Mouse (Mus musculus): ENCODE measurements at regions not wholly inside any gene's neighbourhood (a gene's known extent, or its start where the extent isn't known, plus 50 kb on each side); places are given as distances from the start of the nearest gene placed in this dataset.
"Not testable (repeated sequence)": the region's sequence is repeated elsewhere in the genome, so short reads cannot be mapped to it uniquely, and the experiment has no call there.

DNA sequence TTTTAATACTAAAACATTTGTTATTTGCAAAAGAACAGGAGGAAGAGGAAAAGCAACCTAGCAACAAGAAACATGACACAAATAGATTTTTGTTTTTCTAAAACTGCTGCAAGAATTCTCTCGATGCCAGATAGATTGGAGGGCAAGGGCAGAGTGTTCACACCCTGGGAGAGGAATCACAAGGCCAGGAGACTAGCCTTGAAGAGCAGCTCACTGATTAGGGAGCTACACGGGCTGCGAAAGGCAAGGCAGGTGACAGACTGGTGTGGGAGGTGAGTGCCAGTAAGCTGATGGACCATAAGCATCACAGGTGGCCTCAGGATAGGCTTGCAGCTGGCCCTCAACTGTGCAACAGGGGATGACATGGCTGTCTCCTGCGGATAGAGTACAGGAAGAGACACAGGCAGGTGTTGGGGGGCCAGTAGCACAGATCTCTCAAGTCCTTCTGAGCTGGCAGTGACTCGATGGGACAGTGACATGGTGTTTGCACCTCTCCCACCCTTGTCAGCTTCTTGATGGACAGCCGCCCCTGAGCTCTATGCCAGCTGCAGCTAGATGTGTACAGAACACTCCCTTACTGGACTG lies 102.0 kb upstream of the Abca1 start:
- no peak for ATAC-seq

DNA sequence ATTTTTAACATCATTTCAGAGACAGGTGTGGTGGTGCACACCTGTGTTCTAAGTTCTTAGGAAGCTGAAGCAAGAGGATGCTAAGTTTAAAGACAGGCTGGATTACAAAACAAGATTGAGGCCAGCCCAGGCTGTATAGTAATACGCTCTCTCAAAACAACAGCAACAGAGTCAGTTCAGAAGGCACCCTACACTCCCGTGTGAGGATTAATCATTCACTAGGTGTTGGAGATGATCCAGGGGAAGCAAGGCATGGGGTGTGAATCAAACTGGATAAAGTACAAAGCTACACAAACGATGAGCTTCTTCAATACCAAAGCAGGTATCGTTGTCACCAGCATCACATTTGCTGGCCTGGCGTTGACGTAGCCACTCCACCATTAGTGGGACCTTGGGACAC lies 99.3 kb upstream of the Abca1 start:
- ATAC-seq, result no peak

DNA sequence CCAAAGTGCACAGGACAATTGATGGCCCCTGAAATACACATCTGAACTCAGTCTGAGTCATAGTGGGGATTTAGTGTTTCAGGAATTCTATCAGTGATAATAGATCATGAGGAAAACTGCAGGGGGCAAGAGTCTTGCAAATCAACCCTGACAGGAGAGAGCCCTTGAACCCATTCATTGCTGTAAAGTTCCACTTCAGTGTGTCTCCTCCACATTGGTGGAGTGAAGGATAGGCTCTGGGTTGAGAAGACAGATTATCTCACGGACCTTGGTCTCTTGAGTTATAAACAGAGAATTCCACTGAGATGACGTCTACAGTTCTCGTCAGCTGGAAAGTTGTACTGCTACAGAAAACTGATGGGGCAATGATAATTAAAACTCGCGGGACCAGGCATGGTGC lies 97.3 kb upstream of the Abca1 start:
- no peak for ATAC-seq

DNA sequence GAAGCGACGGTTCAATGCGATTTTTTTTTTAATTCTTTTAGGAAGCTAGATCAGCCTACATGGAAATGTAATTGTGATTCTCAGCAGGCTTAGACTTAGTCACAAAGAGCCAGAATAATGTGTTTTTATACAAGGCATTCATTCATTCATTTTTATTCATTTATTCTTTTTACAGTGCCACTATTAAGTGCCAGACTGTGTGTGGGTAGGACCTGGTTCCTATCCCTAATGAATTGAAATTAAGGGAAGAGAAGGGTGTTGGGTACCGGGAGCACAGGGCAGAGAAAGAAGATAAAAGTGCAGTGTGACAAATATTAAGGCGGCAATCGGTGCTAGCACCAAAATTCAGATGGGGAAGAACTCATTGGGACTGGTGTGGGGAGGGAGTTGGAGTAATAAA lies 94.8 kb upstream of the Abca1 start:
- no peak for ATAC-seq

DNA sequence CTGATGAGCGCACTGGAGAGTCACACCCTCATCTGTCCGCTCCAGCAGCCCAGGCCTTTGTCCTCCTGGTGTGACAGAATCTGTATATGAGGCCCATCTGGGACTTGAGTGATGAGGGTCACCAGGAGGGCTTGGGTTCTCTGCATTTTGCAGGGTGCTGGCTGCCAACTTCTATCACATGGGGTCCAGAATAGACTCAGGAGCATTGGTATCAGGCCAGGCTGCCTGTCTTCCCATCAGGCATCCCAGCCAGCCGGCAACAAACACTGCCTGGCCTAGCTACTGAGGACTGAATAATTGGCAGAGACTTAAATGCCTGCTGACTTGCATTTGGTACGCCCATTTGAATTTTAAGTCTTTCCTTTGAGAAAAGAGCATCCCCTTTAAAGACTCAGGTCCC lies 94.0 kb upstream of the Abca1 start:
- ATAC-seq, result no peak

DNA sequence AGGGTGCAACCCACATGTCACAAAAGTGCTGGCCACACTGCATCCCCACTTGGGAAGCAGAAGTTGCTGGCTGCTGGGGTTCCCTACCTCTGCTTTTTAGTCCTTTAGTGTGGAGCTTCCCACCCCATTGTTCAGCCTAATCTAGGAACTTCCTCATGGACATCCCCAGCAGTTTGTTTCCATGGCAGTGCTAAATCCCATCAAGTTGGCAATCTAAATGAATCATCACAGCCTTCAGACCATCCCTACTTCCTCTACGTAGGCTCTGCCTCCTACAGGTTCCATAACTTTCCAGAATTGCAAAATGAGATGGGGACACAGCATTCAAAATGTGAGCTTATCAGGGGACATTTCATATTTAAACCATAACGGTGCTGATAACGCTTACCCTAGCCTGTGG lies 90.6 kb upstream of the Abca1 start:
- ATAC-seq, result no peak

DNA sequence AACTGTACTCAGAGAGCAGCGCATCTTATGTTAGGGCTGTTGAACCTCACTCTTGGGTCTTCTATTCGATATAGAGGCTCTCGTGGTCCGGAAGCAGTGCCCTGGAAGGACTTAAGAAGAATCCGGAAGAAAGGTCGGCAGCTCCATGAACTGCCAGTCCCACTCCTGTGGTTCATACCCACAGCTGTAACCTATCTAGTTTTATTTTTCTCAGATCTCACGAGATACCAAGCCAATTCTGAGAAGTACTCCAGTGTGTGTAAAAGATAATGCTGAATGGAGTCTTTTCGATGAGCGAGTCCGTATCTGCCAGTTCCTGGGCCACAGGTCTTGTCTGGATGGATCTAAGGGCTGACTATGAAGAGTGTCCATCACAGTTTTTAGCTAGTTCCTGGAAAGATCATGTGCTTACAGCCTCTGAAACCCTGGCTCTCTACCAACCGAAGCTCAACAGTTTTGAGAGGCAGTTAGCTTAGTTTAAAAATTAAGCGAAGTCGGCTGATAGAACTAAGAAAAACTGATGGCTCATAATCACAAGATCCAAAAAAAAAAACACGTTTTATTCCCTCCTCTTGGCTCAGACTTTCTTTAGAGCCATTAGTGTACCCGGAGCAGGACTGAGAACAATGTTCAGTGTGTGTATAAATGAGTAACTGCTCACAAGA lies 86.5 kb upstream of the Abca1 start:
- no peak for ATAC-seq

DNA sequence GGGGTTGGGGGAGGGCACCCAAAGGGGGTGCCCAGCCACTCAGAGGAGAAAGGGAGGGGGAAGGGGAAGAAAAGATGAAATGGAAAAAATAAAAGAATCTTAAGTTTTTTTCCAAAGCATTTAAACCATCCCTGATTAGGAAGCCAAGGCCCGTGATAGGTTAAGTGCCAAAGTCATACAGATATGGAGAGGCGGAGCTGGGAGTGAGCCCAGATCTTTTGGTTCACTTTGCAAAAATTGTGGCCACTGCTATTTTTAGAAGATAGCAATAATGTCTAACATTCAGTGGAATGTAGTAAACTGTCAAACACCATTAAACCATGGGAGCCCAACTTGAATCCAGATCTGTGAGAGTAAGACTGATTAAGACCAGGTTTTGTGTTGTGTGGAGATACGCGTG lies 85.9 kb upstream of the Abca1 start:
- ATAC-seq, result no peak

DNA sequence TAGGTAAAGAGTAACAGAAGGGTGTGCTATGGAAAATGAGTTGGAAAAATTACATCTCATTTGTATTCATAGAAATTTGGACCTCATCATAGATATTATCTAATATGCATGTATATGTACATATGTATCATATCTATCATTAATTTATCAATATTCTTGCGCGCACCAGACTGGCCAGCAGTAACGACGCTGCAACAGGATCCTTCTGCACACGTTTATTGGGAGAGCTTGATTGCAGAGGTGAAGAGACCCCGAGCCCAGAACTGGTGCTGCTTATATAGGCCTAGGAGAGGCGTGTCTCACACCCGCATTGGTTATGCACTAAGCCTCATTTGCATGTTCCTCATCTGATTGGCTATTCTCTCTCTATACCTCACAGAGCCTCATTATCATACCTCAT lies 83.8 kb upstream of the Abca1 start:
- ATAC-seq, result not testable (repeated sequence)

DNA sequence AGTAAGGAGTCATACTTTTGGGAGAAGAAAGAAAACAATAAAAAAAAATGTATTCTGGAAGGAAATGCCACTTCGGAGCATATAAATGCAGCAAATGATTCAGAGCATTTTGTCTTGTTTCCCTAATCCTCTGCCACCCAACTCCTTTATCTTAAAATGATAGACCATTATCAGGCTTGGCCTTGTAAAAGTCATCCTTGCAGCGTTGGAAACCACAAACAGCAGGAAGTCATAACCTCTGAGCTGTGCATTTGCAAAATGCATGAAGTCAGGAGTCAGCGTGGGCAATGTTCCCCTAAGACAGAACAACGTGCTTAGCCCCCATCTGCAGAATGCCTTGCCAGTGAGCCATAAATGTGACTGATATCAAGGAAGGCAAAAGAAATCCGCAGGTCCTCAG lies 80.2 kb upstream of the Abca1 start:
- ATAC-seq, result no peak

DNA sequence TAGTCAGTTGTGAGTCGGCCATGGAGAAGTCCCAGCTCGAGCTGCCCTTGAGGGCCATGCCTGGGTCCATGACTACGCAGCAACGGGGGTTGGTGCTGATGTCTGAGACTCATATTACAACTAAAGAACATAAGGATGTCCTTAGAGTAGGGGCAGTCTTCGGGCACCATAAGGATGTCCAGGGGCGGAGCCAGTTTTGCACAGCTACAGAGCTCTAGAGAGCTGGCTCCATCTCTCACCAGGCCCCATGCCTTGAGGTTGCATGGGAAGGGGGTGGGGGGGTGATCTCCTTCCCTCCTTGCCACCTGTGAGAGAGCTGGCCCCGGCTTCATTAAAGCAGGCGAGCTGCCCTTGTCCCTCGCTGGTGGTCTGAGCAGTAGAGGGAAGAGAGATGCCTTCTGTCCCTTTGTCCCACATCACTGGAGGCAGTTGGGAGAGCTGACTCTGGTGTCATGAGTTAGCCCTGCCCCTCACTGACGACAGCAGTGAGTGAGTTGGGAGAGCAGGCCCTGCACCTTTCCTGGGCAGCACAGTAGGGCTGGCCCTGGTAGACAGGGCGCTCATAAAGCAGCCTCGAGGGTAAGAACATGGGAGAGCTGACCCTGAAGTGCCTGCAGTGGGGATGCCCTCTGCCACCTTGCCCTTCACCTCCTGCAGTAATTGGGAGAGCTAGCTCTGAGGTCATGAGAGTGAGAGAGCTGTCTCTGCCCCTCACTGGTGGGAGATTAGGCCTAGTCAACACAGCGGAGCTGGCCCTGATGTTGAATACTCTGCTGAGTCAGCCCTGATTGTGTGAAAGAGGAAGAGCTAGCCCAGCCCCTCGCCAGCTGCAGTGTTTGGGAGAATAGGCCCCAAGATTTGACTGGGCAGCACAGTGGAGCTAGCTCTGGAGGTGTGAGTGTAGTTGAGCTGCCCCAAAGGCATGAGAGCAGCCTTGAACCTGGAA lies 78.9 kb upstream of the Abca1 start:
- no peak for ATAC-seq

DNA sequence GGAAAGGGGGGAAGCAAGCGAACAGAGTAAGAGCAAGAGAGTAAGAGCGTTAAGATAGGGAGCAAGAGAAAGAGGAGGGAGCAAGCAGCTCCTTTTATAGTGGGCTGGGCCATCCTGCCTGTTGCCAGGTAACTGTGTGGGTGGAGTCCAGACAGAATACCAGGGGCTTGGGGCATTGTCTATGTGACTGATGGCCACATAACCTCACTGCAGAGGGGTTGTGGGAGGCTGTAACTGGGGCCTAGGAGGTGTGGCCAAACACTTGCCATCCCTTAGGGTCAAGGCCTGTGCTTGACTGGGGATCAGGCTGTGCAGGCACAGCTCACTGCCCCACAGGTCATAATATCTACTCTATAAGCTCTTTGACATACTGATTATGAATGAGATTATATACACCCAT lies 76.2 kb upstream of the Abca1 start:
- no peak for ATAC-seq

DNA sequence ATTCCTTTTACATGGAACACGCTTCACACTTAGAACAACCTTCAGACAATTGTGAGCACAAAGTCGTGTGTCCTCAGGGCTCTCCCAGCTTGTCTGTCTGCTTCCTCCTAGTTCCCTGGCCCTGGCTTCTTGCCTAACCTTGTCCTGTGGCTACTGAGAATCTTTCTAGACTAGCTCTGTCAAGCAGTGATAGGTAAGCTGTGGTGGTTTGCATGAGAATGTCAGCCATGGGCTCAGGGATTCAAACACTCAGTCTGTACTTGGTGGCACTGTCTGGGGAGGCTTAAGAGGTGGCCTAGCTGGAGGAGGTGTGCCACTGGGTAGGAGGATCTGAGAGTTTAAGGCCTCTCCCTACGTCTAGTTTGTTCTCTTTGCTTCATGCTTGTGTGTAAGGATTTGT lies 72.7 kb upstream of the Abca1 start:
- no peak for ATAC-seq

DNA sequence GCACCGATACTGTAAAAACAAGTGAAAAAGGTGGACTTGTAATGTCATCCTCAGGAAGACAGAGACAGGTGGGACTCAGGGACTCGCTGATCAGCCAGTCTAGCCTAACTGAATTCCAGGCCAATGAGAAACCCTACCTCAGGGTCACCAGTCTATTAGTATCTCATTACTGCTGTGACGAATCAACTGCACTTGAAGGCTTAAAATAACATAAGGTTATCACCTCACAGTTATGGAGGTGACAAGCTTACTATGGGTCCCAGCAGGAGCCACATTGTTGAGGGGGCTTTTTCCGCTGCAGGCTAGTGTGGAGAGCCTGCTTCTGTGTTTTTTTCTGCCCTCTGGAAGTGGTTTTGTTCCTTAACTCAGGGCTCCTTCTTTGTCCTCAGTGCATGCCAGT lies 72.2 kb upstream of the Abca1 start:
- no peak for ATAC-seq

DNA sequence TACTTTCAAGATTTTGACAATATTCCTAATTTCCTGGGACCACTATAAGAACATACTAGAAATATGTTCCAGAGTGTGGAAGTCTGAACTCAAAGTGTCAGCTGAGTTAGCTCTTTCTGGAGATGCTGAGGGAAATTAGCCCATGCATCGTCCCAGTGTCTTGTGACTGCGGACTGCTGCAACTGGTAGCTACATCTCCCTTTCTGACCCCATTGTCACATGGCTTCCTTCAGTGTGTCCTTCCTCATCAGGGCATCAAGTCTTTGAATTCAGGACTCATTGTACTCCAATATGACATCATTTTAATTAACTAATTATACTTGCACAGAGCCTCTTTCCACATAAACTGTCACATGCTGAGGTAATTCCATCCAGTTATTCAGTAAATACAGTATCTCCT lies 71.4 kb upstream of the Abca1 start:
- no peak for ATAC-seq

DNA sequence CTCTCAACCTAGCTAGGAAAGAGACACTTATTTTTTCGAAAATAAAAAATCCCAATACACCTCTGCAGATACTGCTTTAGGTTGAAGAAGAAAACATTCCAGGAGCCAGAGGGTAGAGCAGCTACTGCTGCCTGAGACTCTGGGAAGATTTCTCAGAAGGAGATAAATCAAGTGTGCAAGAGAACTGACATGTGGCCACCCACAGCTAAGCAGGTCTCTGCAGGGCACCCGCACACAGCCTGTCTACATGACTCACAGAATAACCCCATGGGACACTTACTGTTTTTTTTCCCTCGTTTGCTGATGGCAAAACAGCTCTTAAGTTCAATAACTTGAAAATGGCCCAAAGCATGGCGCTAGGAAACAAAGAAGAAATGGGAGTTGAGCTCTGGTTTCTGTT lies 68.7 kb upstream of the Abca1 start:
- ATAC-seq, result no peak

DNA sequence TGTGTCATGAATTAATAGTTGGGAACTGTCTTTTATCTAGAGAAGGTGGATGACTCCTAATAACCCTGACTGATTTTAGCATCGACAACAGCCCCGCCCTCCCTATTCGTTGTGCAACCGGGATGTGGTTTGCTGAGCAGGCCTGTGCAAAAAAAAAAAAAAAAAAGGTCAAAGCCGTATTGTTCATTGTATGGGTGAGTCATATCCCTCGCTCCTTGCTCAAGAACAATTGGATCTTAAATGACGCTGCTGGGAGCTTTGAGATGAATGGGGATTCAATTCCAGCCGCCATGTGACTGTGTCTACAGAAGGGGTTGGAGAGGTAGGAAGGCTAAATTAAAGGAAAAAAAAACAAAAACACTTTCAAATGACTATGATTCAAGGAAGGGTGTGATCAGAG lies 68.1 kb upstream of the Abca1 start:
- peak; percentile 98 for ATAC-seq

DNA sequence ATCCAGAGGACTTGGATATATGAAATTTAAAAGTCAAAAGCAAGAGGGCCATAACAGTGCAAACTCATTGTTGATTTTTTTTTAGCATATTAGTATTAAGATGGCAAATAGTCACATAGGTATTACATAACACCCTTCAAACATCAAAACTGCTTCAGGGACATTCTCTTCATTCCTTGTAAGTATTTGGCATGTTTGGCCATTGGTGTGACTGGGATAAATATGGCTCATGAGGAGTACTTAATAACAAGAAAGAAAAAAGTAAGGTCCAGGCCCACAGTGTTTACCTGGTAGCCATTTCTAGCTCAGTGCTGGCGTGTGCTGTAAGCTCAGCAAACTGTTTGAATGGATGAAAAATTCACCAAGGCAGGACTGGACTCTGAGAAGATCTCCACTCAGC lies 67.4 kb upstream of the Abca1 start:
- no peak for ATAC-seq

DNA sequence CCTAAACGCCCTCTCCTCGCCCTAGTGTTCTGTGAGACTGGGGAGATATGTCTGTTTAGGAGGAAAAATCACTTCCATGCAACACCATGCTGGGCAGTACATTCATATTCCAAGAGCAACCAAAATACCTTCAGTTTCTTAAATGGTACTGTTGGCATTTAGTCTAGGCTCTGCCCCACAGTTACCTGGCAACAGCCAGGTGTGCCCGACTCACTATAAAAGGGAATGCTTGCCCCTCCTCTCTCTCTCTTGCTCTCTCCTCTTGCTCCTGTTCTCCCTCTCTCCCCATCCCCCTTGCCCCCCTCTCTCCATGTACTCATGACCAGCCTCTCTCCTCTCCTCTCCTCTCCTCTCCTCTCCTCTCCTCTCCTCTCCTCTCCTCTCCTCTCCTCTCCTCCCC lies 66.7 kb upstream of the Abca1 start:
- ATAC-seq, result no peak

DNA sequence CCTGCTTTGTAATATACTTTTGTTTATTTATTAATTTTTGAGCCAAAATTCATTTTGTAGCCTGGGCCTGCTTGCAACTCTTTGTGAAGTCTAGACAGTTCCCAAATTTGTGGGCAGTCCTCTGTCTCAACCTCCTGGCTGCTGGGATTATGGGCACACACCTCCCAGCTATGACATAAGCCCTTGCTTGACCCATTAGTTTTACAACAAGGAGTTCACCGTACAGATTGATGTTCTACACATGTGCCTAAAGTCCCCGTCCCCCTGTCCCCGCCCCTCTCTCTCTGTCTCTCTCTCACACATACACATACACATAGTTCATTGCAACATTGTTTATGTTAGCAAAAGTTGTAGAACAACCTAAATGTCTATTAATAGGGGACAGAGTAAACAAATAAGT lies 63.7 kb upstream of the Abca1 start:
- ATAC-seq, result no peak

DNA sequence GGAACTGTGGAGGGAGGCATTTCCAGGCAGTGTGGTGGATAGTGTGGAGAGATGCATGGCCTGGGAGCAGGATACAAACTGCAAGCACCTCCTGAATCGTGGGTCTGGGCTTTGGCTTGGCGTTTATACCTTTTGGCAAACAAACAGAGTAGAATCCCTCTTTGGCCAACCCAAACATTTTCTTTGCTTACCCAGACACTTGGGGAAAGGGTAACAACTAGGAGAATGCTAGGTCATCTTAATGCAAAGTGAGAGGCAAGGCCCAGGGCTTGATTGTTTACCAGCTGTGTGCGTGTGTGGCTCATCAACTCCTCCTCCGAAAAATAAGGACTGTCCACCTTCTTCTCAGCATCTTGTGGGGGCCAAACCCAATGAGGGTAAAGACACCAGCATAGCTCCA lies 61.1 kb upstream of the Abca1 start:
- no peak for ATAC-seq

DNA sequence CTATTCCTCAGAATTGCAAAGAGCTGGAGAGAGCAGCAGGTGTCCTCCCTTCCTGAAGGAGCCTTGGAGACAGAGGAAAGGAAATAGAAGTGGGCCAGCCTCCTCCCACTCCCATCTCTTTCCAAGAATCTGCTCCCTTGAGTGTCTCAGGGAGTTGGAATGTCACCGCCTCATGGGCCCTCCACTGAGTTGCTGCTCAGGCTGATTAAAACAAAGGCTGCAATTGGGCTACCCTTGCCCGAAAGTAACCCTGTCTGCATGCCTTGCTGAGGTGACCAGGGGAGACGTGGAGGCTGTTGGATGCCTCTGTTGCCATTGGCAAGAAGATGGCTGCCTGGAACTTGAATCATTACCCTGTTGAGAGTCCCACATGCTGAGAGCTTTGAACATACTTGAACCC lies 59.7 kb upstream of the Abca1 start:
- ATAC-seq, result no peak

DNA sequence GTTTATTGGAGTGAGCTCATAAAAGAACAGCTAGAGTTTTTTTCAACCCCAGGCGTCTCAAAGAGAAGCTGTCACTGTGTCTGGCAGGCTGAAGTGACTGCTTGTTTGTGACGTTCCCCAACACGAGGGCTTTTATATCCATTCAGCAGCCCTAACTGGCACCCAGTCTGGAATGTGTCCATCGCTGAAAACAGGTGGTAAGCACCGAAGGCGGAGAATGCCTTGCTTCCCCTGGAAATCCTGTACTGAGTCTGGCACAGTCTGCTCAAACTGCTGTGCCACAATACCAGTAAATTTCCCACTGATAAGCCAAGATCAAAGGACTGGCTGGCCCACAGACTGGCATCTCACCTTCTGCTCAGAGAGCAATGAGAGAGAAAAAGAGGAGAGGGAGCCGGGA lies 59.1 kb upstream of the Abca1 start:
- no peak for ATAC-seq

DNA sequence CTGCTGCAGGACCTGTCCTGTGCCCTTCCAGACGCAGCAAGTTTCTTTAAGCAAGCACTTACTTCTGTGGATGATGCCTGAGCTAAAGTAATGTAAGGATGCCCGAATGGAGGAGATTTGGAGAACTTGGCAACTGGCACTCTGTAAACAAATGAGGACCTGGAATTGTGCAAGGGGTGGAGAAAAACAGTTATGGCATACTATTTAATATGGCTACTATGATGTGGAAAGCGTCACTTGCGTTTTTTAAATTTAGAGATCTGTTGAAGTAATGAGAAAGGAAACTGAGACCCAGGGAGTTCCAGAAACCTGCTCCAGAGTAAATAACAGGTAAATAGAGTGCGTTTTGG lies 58.6 kb upstream of the Abca1 start:
- ATAC-seq, result no peak
